Mouse (Mus musculus) G1E (cell line): Measurements from ENCODE around the gene Olfr322.

Source experiments
- CTCF ChIP-seq: IDR thresholded peaks from 2 replicates; pipeline ENCODE4 v1.5.1; 2012; ENCODE audit warnings: low read depth, low read length, inconsistent platforms, mixed read lengths
- GATA1 ChIP-seq: IDR thresholded peaks from 2 replicates; pipeline ENCODE4 v1.6.1; 2012; ENCODE audit warnings: borderline replicate concordance, low read length, inconsistent platforms, mixed read lengths
- GATA2 ChIP-seq: IDR thresholded peaks from 2 replicates; pipeline ENCODE4 v1.6.1; 2012; ENCODE audit warnings: low read depth, low read length, inconsistent platforms, borderline replicate concordance

DNA sequence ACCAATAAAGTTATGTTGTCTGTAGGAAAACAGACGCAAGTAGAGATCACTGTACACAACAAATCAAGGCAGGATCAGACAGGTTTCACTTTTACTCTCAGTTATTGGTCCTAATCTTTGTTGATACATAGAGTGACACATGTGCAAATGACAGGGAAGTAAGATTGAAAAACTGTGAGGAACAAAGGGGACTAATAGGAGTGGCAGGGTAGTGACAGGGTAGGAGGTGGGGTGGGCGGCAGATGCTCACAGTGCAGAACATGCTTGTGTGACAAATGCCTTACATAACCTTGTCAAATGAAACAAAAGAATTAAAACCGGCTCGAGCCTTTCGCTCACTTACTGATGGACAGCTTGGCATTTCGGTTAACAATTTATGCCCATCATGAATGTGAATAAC lies 39.8 kb upstream of the Olfr322 start:
- no peak for TF ChIP-seq GATA1
- no peak for TF ChIP-seq CTCF
- no peak for TF ChIP-seq GATA2
